Comparison of ENCODE assay signal across 11 mouse cellular contexts in genomic region chr1:63902391-63902790, GRCm38 (mm10).
DNase-seq lines count a peak whose midpoint lies in the region; ATAC-seq lines count a peak whose summit lies in the region.
"Had no signal": no experiment of that assay in that cellular context is flagged by ENCODE, and none has a peak within 500 bp of the region (broad histone marks: within the 10 kb centered on the region; RNA-seq: fewer than 3 reads in every experiment).

No protein-coding gene starts in this region.

- no peak overlapping the region for H3K27ac ChIP-seq in kidney, embryonic 14.5 days (ENCODE audit: low read depth, low read length)
- H3K27ac ChIP-seq in heart, embryonic 13.5 days (replicated peaks): 0 out of 2 replicates have a peak overlapping the region, but pooled peaks have one; percentile 13
- H3K27ac ChIP-seq in embryonic facial prominence, embryonic 10.5 days (replicated peaks): no peak overlapping the region
- H3K27ac ChIP-seq: heart, adult 2 months; macrophage had no signal

- WGBS in kidney, embryonic 14.5 days: 45% methylated on average over 1 of the region's 1 CpGs
- WGBS in heart, embryonic 13.5 days: 15% methylated on average over 1 of the region's 1 CpGs
- 86% methylated on average over 1 of the region's 1 CpGs for WGBS in embryonic facial prominence, embryonic 10.5 days

- H3K4me1 ChIP-seq in kidney, embryonic 14.5 days (ENCODE audit: control insufficient read depth, insufficient read depth, low read length): 0 out of 2 replicates have a peak, but pooled peaks cover 4% of the 10 kb centered on the region
- H3K4me1 ChIP-seq in heart, embryonic 13.5 days: peaks cover 23% of the 10 kb centered on the region
- H3K4me1 ChIP-seq in embryonic facial prominence, embryonic 10.5 days: no peaks in the 10 kb centered on the region

- DNase-seq in kidney, adult 18-20 months: peak; percentile 3
- DNase-seq in adrenal gland, adult 18-20 months (ENCODE audit: low spot score in 2 of 2): peak; percentile 24 to 44
- DNase-seq in kidney, postnatal 14 days: peak; percentile 57
- no peak for DNase-seq in embryonic facial prominence, embryonic 10.5 days (ENCODE audit: low spot score)
- no peak for DNase-seq in thymus, postnatal 10 days (ENCODE audit: low spot score in 2 of 2)
- no peak for DNase-seq in left cerebral cortex, postnatal 4 days

- ATAC-seq in kidney, embryonic 14.5 days (ENCODE audit: low FRiP score, low TSS enrichment): no peak
- no peak for ATAC-seq in heart, embryonic 13.5 days (ENCODE audit: extremely low read depth, insufficient number of reproducible peaks, low FRiP score, low TSS enrichment)

- no peak overlapping the region for H3K4me2 ChIP-seq in kidney, embryonic 14.5 days (replicated peaks; ENCODE audit: low read depth, low read length)
- no peak overlapping the region for H3K4me2 ChIP-seq in heart, embryonic 13.5 days

- H3K9ac ChIP-seq in kidney, embryonic 14.5 days (ENCODE audit: low read depth, low read length): no peak overlapping the region
- no peak overlapping the region for H3K9ac ChIP-seq in heart, embryonic 13.5 days

- no peaks in the 10 kb centered on the region for H3K27me3 ChIP-seq in kidney, embryonic 14.5 days (ENCODE audit: control insufficient read depth, insufficient read depth, low read length)
- H3K27me3 ChIP-seq in heart, embryonic 13.5 days (replicated peaks): no peaks in the 10 kb centered on the region
- H3K27me3 ChIP-seq in embryonic facial prominence, embryonic 10.5 days (replicated peaks; ENCODE audit: low read depth, poor library complexity, severe bottlenecking): no peaks in the 10 kb centered on the region
- H3K27me3 ChIP-seq: CH12.LX had no signal

- intact Hi-C loops in left cerebral cortex, postnatal 4 days (cut with DNase I): no loop called here

- no peaks in the 10 kb centered on the region for H3K9me3 ChIP-seq in kidney, embryonic 14.5 days (ENCODE audit: control insufficient read depth, low read length)
- no peaks in the 10 kb centered on the region for H3K9me3 ChIP-seq in heart, embryonic 13.5 days
- H3K9me3 ChIP-seq in embryonic facial prominence, embryonic 10.5 days: no peaks in the 10 kb centered on the region

- H3K4me3 ChIP-seq in kidney, embryonic 14.5 days (ENCODE audit: low read length): no peak overlapping the region
- H3K4me3 ChIP-seq in heart, embryonic 13.5 days: no peak overlapping the region
- H3K4me3 ChIP-seq in embryonic facial prominence, embryonic 10.5 days: no peak overlapping the region
- H3K4me3 ChIP-seq: heart, adult 2 months had no signal

- no peaks in the 10 kb centered on the region for H3K36me3 ChIP-seq in kidney, embryonic 14.5 days (ENCODE audit: control insufficient read depth, insufficient read depth, low read length)
- H3K36me3 ChIP-seq in heart, embryonic 13.5 days: no peaks in the 10 kb centered on the region
- H3K36me3 ChIP-seq in embryonic facial prominence, embryonic 10.5 days (replicated peaks): no peaks in the 10 kb centered on the region

Comparison
In these comparisons a context has a peak if more than half of its experiments do, and no peak if none do; other contexts are left out.
1. DNase-seq: peak in kidney, adult 18-20 months (single experiment), adrenal gland, adult 18-20 months (2 of 2) and kidney, postnatal 14 days (single experiment); none in embryonic facial prominence, embryonic 10.5 days (single experiment), thymus, postnatal 10 days (0 of 2) and left cerebral cortex, postnatal 4 days (single experiment).